Mouse (Mus musculus) inflammation-experienced regulatory T-cells, adult 6 months (primary cell): Measurements from ENCODE around the gene Mgll. TPM values are rescaled to one million over a fixed set of nuclear protein-coding genes. Genes with fewer than 3 reads are reported as not detected.

ENCODE experiments used
- ATAC-seq: one replicate; pipeline ENCODE4 v1.8.0; 2017
- polyA plus RNA-seq, 3 experiments: library from polyadenylated mRNA; unstranded; fragments of 100-300 nt; shearing (Covaris generic); gene quantifications; one replicate each; pipeline ENCODE4 v1.2.1; 2017

Gene Mgll
- polyA plus RNA-seq, 3 experiments from 2014 or later: 1.2 to 2.3 TPM; not detected in 1

DNA sequence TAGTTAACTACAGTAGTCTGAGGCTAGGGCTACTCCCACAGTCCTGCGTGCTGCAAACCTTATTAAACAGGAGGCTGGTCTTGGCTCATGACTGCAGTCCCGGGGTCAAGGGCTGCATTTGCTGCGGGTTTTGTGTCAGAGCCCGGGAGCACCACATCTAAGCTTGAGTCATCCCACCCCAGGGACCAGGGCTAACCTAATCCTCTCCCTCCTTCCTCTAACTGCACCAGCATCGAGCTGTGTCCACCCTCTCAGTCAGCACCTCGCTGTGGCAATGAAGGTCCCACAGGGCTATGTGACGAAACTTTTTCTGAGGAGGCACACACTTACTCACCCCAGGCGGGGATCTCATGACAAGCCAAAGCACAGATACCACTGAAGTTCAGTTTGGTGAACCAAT is 22.1 kb downstream of the Mgll start:
- ATAC-seq: no peak

DNA sequence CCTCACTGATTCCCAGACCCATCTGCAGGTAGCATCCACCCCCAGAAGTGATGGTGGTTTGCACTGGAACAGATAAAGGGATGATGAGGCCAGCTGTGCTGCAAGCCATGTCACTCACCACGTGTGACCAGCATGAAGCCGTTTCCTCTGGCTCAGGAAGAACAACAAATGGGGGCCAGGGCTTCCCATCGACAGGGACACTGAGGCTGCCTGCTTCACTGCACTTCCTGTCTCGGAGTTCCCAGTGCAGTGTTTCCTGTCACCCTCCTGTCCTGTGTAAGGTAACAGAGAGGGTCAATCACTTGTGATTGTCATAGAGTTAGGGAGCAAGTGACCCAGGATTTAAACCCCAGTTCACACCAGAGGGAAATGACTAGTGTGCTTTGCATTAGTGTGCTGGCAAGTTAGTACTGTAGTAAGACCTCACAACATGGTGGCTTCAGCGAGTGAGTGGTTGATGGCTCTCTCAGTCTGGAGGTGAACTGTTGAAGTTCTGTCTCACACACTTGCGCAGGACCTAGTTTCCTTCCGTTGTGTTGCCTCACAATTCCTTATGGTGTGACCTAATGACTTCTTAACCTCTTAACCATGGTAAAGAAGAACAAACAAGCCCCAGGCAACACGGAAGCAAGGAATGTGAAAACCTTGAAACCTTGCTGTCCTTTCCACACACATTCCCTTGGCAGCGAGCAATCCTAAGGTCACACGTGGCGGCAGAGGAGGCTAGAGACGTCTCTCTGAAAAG is 23.3 kb downstream of the Mgll start:
- ATAC-seq: no peak

DNA sequence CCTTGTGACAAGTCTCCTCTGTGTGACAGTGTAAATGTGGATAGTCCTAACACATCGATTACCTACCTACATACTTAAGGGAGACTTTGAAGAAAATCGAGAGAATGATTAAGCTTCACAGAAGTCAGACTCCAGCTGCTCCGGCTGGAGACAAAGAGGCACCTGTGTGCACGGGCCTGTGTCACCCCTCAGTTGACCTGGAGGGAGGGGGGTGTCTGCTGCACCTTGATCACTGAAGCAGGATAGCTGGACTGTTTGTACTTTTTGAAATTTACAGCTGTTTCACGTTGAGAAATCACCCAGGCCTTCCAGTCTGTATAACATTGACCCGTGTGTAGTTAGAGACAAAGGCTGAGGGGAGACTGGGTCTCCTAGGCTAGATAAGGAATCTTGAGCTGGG is 26.7 kb downstream of the Mgll start:
- ATAC-seq: no peak

DNA sequence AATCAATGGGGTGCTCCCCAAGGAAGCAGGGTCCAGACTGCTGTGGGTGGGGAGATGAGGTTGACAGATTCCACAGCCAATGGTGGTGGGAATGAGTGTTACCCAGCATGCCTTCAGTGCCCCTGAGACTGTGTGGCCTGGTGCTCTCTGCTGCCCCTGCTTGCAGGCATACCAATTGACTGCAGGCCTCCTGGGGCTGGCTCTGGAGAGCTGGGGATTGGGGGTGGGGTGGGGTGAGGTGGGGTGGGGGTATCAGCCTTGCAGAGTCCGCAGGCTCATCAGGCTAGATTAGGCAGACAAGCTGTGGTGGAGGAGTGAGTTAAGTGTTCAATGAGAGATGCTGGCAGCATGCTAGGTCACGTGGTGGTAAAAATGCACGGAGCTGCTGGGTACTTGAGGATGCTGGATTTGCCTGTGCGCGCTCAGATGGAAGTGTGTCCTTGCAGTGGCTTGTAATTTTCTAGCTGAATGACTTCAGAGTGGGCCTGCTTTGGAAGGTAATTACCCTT is 28.6 kb downstream of the Mgll start:
- ATAC-seq: no peak

DNA sequence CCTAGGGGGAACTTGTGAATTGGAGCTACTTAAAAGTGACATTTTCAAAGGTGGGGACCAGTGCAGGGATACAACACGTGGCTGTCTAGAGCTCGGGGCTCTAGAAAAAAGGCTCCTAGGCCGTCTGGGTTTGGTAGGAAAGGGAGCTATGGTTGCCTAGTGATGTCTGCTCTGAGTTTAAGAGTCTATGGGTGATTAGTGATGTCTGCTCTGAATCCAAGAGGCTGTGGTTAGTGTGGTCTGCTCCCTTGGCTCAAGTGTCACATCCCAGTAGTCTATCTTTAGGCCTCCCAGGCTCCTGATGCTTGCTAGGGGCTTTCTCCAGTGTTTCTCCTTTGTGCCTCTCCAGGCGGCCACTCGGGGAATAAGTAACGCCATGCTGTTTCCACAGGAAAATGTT is 29.4 kb downstream of the Mgll start:
- ATAC-seq: no peak

DNA sequence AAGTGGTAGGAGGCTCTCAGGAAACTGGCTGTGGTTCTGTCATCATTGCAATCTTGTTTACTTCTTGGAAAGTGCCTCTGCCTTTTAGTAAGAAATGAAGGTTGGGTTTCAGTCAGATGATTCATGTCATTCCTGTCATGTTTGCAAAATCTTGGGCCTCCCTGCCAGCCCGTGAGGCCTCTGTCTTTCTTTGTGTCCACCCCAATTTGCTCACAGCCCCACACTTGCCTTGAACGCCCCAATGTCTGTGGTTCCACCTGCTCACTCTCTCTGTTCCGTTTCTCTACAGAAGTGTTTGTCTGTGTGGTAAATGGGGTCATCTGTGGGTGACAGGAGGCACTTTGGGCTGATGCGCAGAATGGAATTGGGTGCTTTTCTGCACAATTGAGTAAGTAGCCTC is 32.8 kb downstream of the Mgll start:
- ATAC-seq: peak; percentile 46

DNA sequence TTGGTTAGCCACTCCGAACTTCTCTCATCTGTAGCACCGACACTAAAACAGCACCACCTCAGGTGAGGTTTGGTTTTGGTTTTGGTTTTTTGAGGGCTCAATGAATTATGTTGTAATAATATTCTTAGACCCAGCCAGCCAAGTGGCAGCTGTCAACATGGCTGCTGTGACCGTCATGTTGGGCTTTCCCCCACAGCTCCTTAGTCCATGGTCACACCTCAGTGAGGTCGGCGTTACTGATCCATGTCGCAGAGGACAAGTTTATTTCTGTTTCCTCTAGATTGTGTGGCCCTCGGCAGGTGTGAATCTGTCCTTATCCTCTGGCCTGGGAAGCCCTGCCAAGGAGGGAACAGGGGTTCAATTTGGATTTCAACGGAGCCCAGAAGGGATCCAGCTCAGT is 33.9 kb downstream of the Mgll start:
- ATAC-seq: no peak

DNA sequence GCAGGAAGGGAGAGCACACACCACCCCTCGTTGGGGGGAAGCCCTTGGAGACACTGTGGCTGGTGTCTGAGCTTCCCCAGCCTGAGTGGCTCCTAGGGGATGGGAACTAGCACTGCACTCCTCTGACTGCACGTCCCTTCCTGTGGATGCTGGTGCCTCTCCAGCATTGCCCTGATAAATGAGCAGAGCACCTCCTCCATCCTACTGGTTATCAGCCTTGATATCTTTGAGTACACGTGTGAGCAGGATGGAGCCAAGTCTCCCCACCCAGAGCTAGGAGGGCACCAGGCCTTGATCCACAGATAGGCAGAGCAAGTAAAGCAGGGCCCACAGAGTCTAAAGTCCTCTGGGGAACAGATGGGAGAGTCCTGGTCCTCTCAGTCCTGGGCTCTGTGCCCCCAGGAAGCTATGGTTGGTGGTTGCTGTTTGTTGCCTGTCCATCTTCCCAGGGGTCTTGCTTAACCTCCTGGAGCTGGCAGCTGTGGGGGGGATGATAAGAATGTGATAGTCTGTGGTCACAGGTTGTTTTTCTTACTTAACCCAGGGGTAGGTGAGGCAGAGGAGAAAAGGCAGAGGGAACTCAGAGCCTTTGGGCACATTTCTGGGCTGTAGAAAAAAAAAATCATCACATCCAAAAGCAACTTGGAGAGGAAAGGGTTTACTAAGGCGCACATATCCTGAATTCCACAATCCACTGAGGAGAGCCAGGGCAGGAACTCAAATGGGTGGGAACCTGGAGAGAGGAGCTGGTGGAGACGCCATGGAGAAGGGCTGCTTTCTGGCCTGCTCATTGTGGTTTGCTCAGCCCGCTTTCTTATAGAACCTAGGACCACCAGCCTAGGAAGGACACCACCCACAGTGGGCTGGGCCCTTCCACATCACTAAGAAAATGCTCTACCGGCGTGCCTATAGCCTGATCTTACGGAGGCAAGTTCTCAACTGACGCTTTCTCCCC is 34.6 kb downstream of the Mgll start:
- ATAC-seq: no peak

DNA sequence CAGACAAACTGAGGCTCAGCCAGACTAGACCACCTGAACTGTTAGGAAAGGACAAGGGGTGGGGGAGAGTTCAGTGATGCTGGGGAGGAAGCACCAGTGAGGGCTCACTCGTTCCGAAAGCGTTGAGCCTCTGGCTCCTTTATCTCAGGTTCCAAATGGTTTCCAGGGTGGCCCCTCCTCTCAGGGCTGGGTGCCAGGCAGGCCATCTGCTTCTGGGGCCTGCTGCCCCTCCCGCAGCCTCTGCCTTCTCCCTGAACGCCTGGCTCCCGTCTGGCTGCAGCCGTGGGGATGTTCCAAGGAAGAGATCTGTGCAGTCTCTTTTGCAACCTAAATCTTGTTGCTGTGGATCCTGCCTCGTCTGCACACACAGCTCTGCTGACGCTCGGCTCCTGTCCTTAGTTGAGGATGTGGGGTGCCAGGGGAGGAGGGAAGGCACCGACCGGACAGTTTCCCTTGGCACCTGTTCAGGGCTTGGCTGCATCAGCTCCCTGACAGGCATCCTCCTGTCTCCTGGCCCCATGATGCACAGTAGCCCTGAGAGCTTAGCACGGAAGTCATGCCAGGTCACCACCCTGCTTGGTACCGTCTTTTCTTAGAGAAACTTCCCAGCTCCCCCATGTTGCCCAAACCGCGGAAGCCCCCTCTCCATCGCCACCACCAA is 35.7 kb downstream of the Mgll start:
- ATAC-seq: no peak

DNA sequence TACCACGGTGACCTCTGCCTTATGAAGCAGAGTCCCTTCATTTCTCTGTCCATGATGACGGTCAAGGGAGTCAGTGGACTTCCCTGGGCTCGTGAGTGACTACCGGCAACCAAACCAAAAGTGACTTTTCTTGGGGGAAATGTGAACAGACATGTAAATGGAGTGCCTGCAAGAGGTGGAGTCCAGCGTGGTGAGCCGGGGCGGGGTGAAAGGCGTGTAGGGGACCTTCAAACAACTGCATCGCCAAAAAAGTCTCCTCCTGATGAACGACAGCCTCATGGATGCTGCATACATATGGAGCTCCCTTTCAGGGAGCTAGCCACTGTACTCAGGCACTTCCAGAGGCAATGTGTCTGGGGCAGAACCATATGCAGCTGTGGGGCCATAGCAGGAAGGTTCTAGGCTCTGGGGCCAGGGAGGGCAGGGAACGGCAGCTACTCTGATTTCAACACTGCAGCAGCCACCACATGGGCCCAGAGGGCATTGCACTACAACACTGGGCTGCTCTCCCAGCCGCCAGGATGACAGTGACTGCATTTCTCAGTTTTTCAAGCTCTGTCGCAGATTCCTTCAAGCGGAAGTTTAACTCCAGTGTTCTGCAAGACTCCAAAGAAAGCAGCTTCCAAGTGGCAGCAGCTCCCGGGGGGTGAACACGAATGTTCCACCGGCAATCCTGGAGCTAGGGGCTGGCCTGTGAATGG is 36.9 kb downstream of the Mgll start:
- ATAC-seq: no peak

DNA sequence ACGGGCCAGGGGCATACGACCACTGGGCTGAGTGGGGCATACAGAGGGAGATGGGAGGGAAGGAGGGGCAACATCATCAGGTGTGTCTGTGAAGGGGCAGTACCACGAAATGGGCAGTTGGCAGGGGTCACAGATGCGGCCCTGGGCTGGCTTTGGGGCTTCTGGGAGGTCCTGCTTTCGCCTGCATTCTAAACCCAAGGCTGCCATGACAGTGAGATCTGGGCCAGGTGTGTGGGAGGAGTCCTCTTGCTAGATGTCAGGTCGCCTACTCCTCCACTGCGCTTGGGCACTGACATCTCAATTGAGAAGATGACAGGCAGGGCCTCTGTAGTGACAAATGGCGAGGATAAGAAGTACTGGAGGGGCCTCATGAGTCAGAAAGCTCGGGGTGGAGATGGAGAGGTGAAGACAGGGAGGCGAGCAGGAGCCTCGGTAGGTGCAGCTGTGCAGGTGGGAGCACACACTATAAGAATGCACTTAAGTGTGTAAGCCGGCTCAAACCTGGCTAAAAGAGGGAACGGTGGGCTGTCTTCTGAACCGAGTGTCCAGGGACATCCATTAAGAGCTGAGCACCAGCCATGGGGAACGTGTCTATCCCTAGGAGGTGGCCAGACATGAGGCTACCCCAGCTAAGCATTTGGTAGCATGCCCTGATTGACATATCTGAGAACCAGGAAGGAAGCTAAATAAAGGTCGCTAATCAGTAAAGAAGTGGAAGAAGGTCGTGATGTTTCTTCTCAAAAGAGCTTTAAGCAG is 37.6 kb downstream of the Mgll start:
- no peak for ATAC-seq

DNA sequence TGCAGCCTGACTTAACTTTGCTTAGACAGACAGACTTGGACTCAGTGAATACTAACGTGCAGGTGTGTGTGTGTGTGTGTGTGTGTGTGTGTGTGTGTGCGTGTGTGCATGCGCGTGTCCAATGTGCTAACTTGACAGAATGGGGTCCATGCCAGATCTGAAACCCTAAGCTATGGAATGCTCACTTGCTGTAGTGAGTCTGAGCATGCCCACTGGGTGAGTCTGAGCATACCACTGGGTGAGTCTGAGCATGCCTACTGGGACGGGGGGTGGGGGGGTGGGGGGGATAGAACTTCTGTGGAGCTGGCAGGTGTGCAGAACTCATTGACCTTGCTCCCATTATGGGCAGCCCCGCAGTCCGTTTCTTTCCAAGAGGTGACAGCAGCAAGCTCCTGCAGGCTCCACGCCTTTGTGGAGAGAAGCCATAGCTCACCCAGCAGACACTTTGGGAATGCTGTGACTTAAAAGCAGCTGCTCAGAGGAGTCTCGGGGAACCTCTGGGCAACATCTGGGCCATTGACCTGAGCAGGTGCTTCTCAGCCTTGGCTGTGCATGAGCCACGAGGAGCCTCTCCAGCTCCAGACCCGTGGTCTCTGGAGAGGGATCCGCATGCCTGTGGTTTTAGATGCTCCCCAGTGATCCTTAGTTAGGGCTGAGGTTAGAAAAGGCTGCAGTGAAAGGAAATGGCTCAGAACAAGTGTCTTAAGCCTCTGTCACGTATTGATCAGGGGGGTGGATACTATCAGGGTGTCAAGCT is 38.4 kb downstream of the Mgll start:
- no peak for ATAC-seq

DNA sequence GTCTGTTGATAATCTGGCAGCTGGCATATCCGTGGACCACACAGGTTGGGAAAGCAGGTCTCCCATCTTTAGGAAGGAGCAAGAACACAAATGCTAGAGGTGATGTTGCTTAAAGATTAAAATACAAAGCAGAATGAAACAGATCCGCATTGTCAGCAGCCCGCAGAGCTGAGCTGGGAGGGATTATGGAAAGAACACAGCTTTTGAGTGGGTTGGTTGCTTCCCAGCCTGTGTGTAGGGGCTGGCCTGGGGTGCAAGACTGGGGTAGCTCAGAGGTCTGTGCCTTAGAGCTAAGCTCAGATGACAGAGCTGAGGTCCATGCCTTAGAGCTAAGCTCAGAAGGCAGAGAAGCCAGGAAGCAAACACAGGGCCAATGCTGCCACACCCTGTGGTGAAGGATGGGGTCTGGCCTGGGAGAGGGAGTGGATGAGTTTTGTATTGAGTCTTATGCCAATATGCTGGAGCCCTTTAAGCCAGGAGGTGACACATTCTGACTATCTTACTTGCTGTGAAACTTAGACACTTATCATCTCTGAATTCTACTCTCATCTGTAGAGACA is 39.4 kb downstream of the Mgll start:
- no peak for ATAC-seq

DNA sequence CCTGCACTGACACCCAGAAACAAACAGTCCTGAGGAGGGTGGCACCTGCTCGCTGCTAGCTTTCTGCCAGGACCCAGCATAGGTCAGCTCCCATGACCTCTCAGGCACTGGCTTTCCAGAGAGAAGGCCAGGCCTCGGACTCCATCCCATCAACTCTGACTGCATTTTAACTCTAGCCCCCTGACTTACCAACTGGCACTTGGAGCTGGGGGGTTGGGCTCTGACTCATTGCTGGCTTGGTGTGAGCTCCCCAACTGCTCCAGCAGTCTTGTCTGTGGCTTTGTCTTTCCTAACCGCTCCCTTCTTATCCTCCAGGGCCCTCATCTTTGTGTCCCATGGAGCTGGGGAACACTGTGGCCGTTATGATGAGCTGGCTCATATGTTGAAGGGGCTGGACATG is 40.1 kb downstream of the Mgll start:
- ATAC-seq: no peak

DNA sequence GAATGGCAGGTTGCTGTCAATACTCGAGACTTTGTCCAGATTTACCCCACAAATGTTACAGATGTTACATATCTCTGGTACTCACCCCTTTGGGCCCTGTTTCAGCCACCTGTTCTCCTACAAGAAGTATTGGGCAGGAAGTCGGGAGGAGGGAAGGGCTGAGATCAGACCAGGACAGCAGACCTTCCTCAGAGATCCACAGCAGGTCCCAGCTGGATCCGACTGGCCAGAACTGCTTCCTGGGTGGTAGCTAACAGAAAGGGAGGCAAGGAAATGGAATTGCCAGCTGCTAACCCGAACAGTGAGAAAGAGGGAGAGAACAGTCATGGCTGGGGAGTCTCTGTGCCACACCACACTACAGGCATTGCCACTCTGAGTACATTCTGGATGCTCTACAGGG is 43.5 kb downstream of the Mgll start:
- ATAC-seq: no peak

DNA sequence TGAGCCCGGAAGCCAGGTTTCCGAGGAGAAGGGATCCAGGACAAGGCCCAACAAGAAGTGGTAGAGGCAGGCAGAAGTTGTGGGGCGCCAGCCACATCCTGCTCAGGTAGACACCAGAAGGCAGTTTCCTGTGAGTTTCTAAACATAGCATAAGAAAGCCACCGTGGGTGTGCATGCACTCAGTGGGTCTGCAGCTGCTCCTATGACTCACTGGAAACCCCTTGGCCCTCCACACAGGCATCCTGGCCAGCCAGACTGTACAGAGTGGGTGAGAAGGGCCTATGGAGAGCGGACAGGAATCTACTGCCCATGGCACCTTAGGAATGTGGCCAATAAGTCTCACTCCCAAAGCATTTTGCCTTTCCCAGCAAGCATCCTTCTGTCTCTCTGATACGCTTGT is 45.5 kb downstream of the Mgll start:
- ATAC-seq: peak; percentile 95

DNA sequence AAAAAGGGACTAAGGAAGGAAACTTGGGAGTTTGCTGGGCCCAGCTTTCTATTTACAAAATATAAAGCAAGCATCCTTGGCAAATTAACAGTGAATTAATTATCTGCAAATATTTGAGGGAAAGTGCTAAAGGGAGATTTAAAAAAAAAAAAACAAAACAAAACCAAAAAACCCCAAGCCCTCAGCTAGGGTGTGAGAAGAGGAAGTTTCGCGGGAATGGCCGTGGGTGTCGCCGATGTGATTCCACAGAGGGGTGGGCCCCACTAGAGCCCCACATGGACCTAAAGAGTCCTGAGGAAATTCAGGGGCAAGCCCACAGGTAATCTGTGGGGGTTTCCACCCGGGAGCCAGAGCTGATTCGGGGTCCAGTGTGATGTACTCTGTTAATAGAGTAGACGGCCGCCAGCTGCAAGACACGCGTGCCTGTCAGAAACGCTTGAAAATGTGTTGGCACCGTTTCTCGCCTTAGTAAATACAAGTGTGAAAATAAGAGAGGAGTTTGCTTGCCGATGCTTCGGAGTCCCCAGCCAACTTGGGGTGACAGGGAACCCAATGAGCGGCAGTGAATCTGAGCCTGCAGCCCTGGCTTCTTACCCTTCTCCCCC is 46.2 kb downstream of the Mgll start:
- ATAC-seq: no peak

DNA sequence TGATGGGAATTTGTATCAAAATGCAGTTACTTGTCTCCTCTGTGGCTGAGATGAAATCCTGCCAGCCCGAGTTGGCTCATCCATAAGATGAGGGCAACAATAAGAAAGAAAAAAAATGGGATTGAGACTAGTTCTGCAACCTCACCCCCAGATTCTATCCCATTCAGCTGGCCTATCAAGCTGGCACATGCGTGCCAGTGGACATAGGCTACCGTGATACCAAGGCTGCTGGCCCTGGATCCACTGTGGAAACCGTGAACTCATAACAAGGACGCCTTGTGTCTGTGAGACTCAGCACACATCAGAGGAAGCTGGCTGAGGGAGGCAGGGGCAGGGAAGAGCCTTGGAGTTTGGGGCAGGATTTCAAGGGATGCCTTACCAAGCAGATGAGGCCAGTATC is 46.8 kb downstream of the Mgll start:
- ATAC-seq: no peak

DNA sequence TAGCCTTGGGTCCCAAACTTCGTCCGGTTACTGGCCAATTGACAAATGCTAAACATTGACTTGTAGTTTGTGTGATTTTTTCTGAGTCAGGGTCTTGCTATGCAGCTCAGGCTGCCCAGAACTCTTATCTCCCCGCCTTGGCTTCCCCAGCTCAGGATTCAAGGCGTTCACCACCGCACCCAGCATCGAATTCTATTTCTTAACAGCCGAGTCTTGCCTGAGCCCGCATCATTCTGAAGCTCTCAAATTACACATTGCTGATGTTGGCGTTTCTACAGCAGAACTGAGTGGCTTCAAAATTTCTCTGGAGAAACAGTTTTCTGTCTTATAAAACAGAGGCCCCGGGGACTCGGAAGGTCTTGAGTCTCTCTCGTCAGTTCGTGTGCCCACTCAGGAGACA is 47.8 kb downstream of the Mgll start:
- ATAC-seq: no peak

DNA sequence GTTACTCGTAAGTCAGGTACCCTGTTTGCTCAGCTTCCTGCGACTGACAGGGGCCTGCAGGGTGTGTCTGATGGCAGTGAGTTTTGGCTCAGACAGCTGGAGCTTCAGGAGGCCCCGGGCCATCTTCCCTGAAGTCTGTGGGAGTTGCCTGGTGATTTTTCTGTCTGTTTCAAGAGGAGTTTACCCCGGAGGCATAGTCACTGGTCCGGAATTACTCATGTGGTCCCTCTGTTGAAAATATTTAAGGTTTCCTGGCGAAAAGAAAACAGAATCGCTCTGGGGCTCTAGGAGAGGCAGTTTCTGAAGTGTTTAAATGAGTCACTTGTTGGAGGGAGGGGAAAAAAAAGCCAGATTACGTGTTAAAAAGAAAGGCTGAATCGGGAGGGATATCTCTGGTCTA is 49.8 kb downstream of the Mgll start:
- ATAC-seq: no peak
